Mouse (Mus musculus): ENCODE measurements at regions not wholly inside any gene's neighbourhood (a gene's known extent, or its start where the extent isn't known, plus 50 kb on each side); places are given as distances from the start of the nearest gene placed in this dataset.

GRCm38 (mm10) chr6:25321446-25321845, 365.3 kb upstream of the Tmem229a start:
- intact Hi-C loops (cut with DNase I) = no loop called here

GRCm38 (mm10) chr6:25320291-25320844, 364.3 kb upstream of the Tmem229a start:
- DNase-seq = no peak
- intact Hi-C loops (cut with DNase I) = no loop called here

More at GRCm38 (mm10) chr6:25321446-25321845, 365.3 kb upstream of the Tmem229a start:
- DNase-seq = no peak

- intact Hi-C loops (cut with DNase I) = no loop called here
These were observed 351.4 kb upstream of the Tmem229a start for GRCm38 (mm10) chr6:25307471-25307870.

DNA sequence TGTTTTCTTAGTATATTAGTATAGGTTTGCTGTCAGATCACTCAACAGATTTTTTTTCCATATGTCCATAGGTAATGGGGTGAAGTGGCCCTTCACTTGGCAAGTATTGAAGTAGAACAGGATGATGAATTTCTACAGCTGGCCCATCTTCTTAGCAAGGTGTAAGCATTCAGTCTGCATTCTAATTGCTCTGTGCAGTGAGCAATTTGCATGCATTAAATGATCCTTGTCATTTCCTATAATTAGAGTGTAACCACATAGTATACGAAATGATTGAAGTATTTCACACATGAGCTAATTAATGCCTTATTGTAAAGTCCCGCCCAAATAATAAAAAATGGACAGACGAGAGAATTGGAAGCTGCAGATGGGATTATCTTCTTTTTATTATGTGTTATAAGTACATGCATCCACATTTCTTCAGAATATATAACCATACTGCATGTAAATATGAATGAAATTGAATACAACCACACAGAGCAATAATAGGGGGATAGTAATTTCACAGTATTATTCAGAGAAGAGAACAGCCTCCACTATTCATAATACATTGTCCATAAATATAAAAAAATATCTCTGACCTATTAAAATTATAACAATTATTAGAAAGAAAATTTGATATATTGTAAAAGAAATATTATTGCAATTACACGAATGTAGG, 348.9 kb upstream of the Tmem229a start:
- intact Hi-C loops (cut with DNase I) = no loop called here
- DNase-seq = no peak

More at GRCm38 (mm10) chr6:25307471-25307870, 351.4 kb upstream of the Tmem229a start:
- no peak for DNase-seq

- intact Hi-C loops (cut with DNase I) = no loop called here
- no peak for DNase-seq
These were observed 335.5 kb upstream of the Tmem229a start for GRCm38 (mm10) chr6:25291613-25292012.

- DNase-seq = no peak
- intact Hi-C loops (cut with DNase I) = no loop called here
These were observed 331.5 kb upstream of the Tmem229a start for GRCm38 (mm10) chr6:25287591-25287990.

DNA sequence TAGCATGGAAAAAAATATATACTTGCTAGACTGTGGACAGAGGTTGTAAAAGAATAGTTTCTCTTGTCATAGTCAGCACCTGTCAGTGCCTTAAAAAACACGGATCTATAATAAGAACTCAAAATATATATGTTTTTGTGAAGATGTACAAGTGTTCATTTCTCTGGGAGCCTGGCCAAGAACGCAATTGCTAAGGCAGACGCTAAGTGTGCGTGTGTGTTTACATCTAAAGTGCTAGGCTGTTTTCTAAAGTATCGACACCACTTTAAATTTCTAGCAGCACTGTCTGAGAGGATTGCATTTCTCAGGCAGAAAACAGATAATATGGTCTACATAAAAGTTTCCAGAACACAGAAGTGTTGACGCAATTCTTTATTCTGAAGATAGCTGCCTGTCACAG, 330.2 kb upstream of the Tmem229a start:
- intact Hi-C loops (cut with DNase I) = no loop called here
- no peak for DNase-seq

- intact Hi-C loops (cut with DNase I) = loop anchor here (5.0 kb wide), 1 partner anchor 429 kb away; no protein-coding TSS in a partner anchor
- no peak for DNase-seq
These were observed 322.4 kb upstream of the Tmem229a start for GRCm38 (mm10) chr6:25278509-25278908.

DNA sequence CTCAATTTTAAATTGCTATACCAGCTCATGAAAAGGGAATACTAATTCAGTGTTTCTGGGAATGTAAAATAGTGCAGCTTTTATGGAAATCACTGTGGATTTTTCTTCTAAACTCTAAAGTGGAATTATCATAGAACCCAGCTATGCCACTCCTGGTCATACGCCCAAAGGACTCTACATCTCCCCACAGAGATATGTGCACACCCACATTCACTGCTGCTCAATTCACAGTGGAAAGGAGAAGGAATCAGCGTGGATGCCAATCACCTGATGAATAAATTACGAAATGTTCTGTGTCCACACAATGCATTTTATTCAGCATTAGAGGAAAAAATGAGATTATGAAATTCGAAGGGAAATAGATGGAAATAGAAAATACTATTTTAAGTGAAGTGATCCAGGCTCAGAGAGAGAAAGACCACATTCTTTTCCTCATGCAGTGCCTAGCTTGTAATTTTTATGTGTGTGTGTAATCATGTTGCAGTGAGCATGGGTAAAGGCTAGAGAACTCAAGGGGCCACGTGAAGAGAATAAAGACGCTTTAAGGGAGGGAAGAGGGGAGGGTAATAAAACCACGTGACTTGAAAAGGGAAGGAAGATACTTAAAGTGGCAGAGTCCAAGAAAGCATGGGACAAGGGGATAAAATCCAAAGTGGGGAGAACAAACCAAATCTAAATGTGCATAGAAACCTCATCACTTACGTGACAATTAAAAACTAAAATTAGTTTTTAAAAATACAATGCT, 321.8 kb upstream of the Tmem229a start:
- intact Hi-C loops (cut with DNase I) = loop anchor here (5.0 kb wide), 1 partner anchor 429 kb away; no protein-coding TSS in a partner anchor
- no peak for DNase-seq

- DNase-seq = peak; percentile 5 to 19
- intact Hi-C loops (cut with DNase I) = loop anchor here (5.0 kb wide), 1 partner anchor 431 kb away; no protein-coding TSS in a partner anchor
These were observed 320.1 kb upstream of the Tmem229a start for GRCm38 (mm10) chr6:25276221-25276620.

DNA sequence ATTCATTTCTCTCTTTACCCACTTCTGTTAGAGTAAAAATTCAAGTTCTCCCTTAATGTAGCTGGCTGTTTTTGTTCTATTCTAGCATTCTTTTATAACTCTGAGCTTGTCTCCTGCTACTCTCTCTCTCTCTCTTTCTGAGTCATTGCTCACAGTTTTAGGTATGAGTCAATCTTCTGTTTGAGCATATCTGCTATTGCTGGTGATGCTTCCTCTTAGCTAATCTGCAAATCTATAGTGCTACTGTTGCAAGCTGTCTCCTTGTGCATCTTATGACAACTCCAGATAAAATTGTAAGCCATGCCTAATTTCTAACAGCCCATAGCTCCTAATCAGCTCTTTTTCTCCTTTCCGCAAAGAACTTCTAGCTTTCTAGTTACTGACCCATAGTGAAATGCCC, 304.5 kb upstream of the Tmem229a start:
- DNase-seq = no peak
- intact Hi-C loops (cut with DNase I) = no loop called here

DNA sequence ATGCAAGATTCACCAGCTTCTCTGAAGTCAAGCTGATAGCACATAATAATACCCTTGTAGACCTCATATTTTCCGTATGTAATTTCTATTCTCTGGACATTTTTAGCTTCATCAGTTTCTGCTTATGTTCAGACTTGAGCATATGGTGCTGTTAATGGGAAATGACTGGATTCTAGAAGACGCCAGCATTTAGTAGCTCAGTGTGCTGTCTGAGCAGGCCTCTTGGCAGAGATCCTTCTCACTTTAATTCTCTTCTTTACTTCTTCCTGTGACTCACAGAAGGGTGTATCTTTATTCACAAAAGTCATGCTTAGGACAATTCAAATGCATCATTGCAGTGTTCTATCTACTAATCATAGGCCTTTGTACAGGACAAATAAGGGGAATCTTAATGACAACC, 299.7 kb upstream of the Tmem229a start:
- intact Hi-C loops (cut with DNase I) = no loop called here
- no peak for DNase-seq

DNA sequence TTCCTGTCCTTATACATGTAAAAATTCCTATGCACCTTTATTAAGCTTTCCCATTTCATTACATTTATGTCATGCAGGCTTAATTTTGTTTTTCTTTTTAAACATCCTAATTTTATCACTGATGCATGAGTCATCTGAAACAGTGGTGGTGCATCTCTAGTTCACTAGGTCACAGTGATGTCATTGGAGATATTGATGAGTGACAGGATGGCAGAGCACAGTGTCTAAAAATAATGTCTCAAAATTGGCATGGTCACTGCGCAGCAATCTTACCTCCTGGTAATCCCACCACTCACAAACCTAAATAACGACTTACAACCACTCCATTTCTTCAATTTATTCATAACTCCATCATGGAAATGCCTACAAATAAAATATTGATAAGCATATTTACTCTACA, 280.9 kb upstream of the Tmem229a start:
- DNase-seq = no peak
- intact Hi-C loops (cut with DNase I) = no loop called here

DNA sequence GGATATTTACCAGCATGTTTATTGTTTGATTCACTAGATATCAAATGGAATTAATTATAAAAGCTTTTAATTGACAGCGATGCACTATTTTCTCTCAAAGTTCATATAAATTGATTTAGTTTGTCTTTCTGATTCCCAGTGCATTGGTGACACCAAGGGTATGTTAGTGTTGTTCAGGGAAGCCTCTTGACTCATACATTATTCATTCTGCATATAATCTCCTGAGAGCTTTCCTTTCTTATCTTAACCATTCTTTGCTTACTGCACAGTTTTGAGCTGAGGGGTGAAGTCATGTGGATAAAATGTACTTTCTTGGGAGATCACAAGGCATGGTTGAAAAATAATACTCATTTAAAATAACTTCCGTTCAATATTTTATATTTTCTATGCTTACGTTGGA, 280.5 kb upstream of the Tmem229a start:
- no peak for DNase-seq
- intact Hi-C loops (cut with DNase I) = no loop called here
